Mouse (Mus musculus) neural tube, embryonic 12.5 days (tissue): ENCODE data around the gene Wfikkn2. TPM values are rescaled to one million over a fixed set of nuclear protein-coding genes. Genes with fewer than 3 reads are reported as not detected.
A peak's percentile ranks its signal among the peaks of the same experiment; 100 is the strongest.

ENCODE experiments used
- ATAC-seq: fragments of 200-750 bp; cut with Nextera tagmentation; 2 replicates; pipeline ENCODE4 v1.8.0; 2017; ENCODE audit warnings: low read depth, mild to moderate bottlenecking, moderate TSS enrichment, moderate library complexity; ENCODE audit not compliant: low FRiP score
- H3K27ac ChIP-seq: fragments of 300-500 bp; sonication (generic); 2 replicates; pipeline ENCODE4 v1.5.1; 2016
- H3K27me3 ChIP-seq: fragments of 300-500 bp; sonication (generic); replicated peaks from 2 replicates; pipeline ENCODE4 v1.6.1; 2016; ENCODE audit warnings: mild to moderate bottlenecking
- H3K36me3 ChIP-seq: fragments of 300-500 bp; sonication (generic); 2 replicates; pipeline ENCODE4 v1.6.1; 2016; ENCODE audit warnings: mild to moderate bottlenecking
- H3K4me1 ChIP-seq: fragments of 300-500 bp; sonication (generic); 2 replicates; pipeline ENCODE4 v1.6.1; 2016
- H3K4me2 ChIP-seq: fragments of 300-500 bp; sonication (generic); replicated peaks from 2 replicates; pipeline ENCODE4 v1.6.1; 2016; ENCODE audit warnings: mild to moderate bottlenecking
- H3K4me3 ChIP-seq: fragments of 300-500 bp; sonication (generic); 2 replicates; pipeline ENCODE4 v1.5.1; 2016
- H3K9ac ChIP-seq: fragments of 300-500 bp; sonication (generic); 2 replicates; pipeline ENCODE4 v1.6.1; 2016; ENCODE audit warnings: mild to moderate bottlenecking
- H3K9me3 ChIP-seq: fragments of 300-500 bp; sonication (generic); 2 replicates; pipeline ENCODE4 v1.6.1; 2016; ENCODE audit warnings: mild to moderate bottlenecking
- WGBS: fragments of 180-500 bp; shearing (Covaris S2); methylation state at CpG from one replicate; pipeline ENCODE4 v1.1.7; 2016; 5-methylcytosine and 5-hydroxymethylcytosine counted together
- polyA plus RNA-seq: library from polyadenylated mRNA; unstranded; fragments of >200 nt; fragmentation: Nextera tagmentation; extraction: Ambion mirVana; gene quantifications from 2 replicates; pipeline ENCODE4 v1.2.1, GENCODE M21; 2016

Gene Wfikkn2
- polyA plus RNA-seq, result 3.3 and 3.7 TPM in 2 replicates

DNA sequence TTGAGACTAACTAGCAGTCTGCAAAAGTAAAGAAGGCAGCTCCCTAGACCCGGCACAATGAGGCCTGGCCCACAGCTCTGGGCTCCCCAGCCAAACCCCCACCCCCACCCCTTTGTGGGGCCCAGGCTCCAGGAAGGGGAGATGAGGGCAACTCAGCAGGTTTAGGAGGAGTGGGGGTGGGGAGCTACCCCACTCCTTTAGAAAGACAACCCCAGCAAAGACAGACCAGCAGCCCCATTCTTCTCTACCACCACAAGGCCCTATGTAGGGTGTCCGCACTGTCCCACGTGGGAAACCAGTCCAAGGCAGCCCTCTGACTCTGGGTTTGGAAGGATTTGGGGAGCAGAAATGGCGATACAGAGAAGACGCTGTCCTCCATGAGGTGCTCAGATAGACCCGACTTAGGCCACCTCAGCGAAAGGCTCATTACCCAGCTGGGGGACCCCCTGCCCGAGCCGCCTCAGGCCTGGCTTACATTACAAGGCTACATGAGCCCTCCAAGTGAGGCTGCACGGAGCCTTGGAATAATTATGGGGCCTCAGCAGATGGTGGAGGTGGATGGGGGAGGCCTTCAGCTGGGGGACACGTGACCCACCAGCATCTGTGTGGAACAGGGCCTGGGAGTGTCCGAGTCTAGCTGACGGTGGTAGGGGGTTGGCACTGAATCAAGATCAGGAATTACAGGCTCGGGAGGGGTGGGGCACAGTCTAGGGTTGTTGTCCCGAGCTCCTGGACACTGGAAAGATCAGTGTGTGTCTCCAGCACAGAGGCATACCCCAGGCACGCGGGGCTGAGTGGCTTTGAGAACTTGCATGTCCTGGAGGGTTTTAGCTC lies at the start of gene Wfikkn2:
TSS of gene Wfikkn2 (minus strand) at position 51 of the 834 bp plus-strand sequence.
- H3K4me2 ChIP-seq, result 0 out of 2 replicates have a peak within 1 kb of the TSS, but pooled peaks have one; percentile 20
- 0 out of 2 replicates have a peak, but pooled peaks cover 4% of the 10 kb centered on the region for H3K27me3 ChIP-seq
- no peak within 1 kb of the TSS for H3K4me3 ChIP-seq
- H3K36me3 ChIP-seq, result no peaks in the 10 kb centered on the region
- peak; percentile 62 for ATAC-seq
- 48% methylated on average over 17 of the region's 17 CpGs for WGBS
- H3K9ac ChIP-seq, result no peak within 1 kb of the TSS
- H3K4me1 ChIP-seq, result peaks cover 30% of the 10 kb centered on the region
- H3K9me3 ChIP-seq, result no peaks in the 10 kb centered on the region
- peak within 1 kb of the TSS; percentile 33 for H3K27ac ChIP-seq

- Histone ChIP-seq H3K4me3 (no peak overlapping the region), H3K27me3 (no peaks in the 10 kb centered on the region), H3K4me2 (no peak overlapping the region), H3K9me3 (no peaks in the 10 kb centered on the region), H3K27ac (no peak overlapping the region), H3K9ac (no peak overlapping the region), H3K36me3 (peaks cover 84% of the 10 kb centered on the region), H3K4me1 (0 out of 2 replicates have a peak, but pooled peaks cover 3% of the 10 kb centered on the region)
- no peak for ATAC-seq
- WGBS, result 61% methylated on average over 9 of the region's 9 CpGs
Measured at GRCm38 (mm10) chr11:94294996-94295845, 49.4 kb upstream of the Wfikkn2 start.

DNA sequence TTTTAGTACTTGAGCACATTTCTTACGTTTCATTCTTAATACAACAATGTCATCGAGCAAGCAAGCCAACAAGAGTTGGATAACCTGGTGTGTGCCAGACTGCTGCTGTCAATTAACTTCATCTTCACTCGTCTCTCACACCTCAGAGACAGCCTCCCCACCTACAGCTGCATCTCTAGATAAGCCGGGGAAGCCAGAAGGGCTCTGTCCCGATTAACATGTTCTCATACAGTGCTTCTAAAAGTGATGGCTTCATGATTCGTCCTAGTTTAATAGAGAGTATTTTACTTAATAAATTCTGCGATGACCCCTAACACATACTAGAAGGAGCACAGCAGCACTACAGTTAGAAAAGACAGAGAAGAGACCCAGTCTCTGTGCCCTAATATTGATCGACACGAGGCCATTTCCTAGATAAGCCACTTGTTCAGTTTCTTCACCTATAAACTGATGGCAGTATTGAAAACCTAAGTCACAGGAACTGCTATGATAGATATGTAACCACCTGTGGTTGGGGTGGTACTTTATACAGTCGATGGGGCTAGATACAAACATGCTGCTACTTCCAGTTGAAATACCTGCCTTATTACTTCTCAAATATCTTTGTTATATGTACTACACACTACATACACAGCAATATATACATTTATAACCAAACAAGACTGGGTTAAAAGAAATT lies 44.4 kb upstream of the Wfikkn2 start:
- no peak overlapping the region for H3K4me3 ChIP-seq
- H3K4me1 ChIP-seq, result no peaks in the 10 kb centered on the region
- WGBS, result 93% methylated on average over 10 of the region's 10 CpGs
- no peaks in the 10 kb centered on the region for H3K27me3 ChIP-seq
- H3K27ac ChIP-seq, result no peak overlapping the region
- no peak for ATAC-seq
- no peak overlapping the region for H3K4me2 ChIP-seq
- peaks cover 85% of the 10 kb centered on the region for H3K36me3 ChIP-seq
- H3K9ac ChIP-seq, result no peak overlapping the region
- H3K9me3 ChIP-seq, result no peaks in the 10 kb centered on the region

GRCm38 (mm10) chr11:94287105-94287504 lies 41.3 kb upstream of the Wfikkn2 start:
- Histone ChIP-seq H3K27me3 (no peaks in the 10 kb centered on the region), H3K27ac (no peak overlapping the region), H3K9ac (no peak overlapping the region), H3K36me3 (peaks cover 78% of the 10 kb centered on the region), H3K9me3 (no peaks in the 10 kb centered on the region), H3K4me3 (no peak overlapping the region), H3K4me1 (no peaks in the 10 kb centered on the region), H3K4me2 (no peak overlapping the region)
- 94% methylated on average over 5 of the region's 5 CpGs for WGBS
- no peak for ATAC-seq

DNA sequence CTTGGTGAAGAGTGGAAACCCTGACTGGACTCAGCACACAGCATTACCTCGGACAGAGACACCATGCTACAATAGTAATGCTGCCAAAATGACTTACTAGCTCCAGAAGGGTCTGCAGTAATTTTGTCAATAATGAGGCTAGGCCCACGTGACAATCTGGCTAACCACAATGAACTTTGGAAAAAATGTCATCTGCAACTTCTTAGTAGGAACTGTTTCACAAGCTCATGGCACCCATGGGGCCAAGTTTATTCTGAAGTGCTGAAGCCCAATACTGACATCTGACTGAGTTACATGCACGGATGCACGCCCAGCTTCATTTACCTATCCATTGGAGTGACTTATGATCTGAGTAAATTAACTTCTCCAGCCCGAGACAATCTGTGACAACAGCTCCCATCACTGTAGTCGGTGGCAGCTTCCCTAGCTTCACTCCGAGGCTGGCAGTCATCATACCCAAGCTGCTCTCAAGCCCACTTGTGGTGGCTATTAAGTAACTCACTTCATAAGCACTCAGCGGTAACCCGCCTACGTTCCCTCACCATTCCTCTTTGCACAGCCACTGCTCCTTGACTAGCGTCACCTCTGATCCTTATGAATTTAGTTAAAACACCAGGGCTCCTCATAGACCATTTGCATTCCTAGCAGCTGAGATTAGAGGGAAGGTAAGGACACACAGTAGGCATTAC lies 40.2 kb upstream of the Wfikkn2 start:
- H3K4me3 ChIP-seq, result no peak overlapping the region
- ATAC-seq, result no peak
- no peaks in the 10 kb centered on the region for H3K27me3 ChIP-seq
- no peaks in the 10 kb centered on the region for H3K9me3 ChIP-seq
- no peak overlapping the region for H3K4me2 ChIP-seq
- no peaks in the 10 kb centered on the region for H3K4me1 ChIP-seq
- peaks cover 70% of the 10 kb centered on the region for H3K36me3 ChIP-seq
- WGBS, result 89% methylated on average over 11 of the region's 11 CpGs
- H3K27ac ChIP-seq, result no peak overlapping the region
- no peak overlapping the region for H3K9ac ChIP-seq

- H3K27me3 ChIP-seq, result no peaks in the 10 kb centered on the region
- no peaks in the 10 kb centered on the region for H3K9me3 ChIP-seq
- no peaks in the 10 kb centered on the region for H3K4me1 ChIP-seq
- H3K36me3 ChIP-seq, result peaks cover 48% of the 10 kb centered on the region
- H3K4me2 ChIP-seq, result no peak overlapping the region
- no peak overlapping the region for H3K9ac ChIP-seq
- no peak overlapping the region for H3K4me3 ChIP-seq
- ATAC-seq, result no peak
- 93% methylated on average over 6 of the region's 6 CpGs for WGBS
- no peak overlapping the region for H3K27ac ChIP-seq
Measured at GRCm38 (mm10) chr11:94283536-94284099, 37.8 kb upstream of the Wfikkn2 start.

DNA sequence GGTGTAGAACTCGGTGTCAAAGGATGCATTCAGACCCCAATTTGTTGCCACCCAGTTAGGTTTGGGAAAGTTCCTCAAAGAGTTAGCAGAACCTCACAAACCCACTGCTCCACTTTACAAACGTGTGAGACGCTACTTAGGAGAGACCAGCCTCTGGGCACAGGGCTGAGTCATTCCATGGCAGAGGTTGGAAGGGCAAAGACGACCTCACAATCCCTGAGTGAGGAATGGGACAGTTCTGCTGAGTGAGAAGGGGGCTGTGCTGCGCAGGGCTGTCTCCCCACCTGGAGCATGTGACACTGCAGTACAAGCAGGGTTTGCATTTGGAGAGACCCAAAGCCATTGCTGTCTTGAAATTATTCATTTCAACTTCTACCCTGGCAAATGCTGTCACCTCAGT lies 36.5 kb upstream of the Wfikkn2 start:
- ATAC-seq, result no peak
- Histone ChIP-seq H3K27ac (no peak overlapping the region), H3K4me3 (no peak overlapping the region), H3K4me1 (no peaks in the 10 kb centered on the region), H3K9me3 (no peaks in the 10 kb centered on the region), H3K27me3 (no peaks in the 10 kb centered on the region), H3K4me2 (no peak overlapping the region), H3K9ac (no peak overlapping the region), H3K36me3 (peaks cover 36% of the 10 kb centered on the region)
- 71% methylated on average over 5 of the region's 5 CpGs for WGBS

GRCm38 (mm10) chr11:94281199-94282181 lies 35.7 kb upstream of the Wfikkn2 start, which contains the start of gene Gm21885:
Gene Gm21885 (plus strand): TSS chr11:94281873.
- no peak within 1 kb of the TSS for H3K27ac ChIP-seq
- peaks cover 29% of the 10 kb centered on the region for H3K36me3 ChIP-seq
- H3K9ac ChIP-seq, result no peak within 1 kb of the TSS
- H3K9me3 ChIP-seq, result no peaks in the 10 kb centered on the region
- H3K27me3 ChIP-seq, result no peaks in the 10 kb centered on the region
- no peak within 1 kb of the TSS for H3K4me3 ChIP-seq
- no peak within 1 kb of the TSS for H3K4me2 ChIP-seq
- ATAC-seq, result no peak
- H3K4me1 ChIP-seq, result peaks cover 4% of the 10 kb centered on the region; the same call in 1 of the 2 replicates
- WGBS, result 88% methylated on average over 11 of the region's 11 CpGs

- peak; percentile 55; the same call in 1 of the 2 replicates for ATAC-seq
- Histone ChIP-seq H3K4me3 (peak overlapping the region; percentile 20), H3K4me1 (peaks cover 4% of the 10 kb centered on the region; the same call in 1 of the 2 replicates), H3K4me2 (peak overlapping the region; percentile 59), H3K36me3 (no peaks in the 10 kb centered on the region), H3K27ac (no peak overlapping the region), H3K27me3 (no peaks in the 10 kb centered on the region), H3K9me3 (no peaks in the 10 kb centered on the region), H3K9ac (peak overlapping the region; percentile 38; the same call in 1 of the 2 replicates)
- 9% methylated on average over 20 of the region's 20 CpGs for WGBS
Measured at GRCm38 (mm10) chr11:94276869-94277337, 31.1 kb upstream of the Wfikkn2 start.

GRCm38 (mm10) chr11:94275686-94276085 lies 29.9 kb upstream of the Wfikkn2 start:
- Histone ChIP-seq H3K9ac (no peak overlapping the region), H3K36me3 (no peaks in the 10 kb centered on the region), H3K4me1 (peaks cover 4% of the 10 kb centered on the region; the same call in 1 of the 2 replicates), H3K27me3 (no peaks in the 10 kb centered on the region), H3K9me3 (no peaks in the 10 kb centered on the region), H3K4me3 (no peak overlapping the region), H3K4me2 (no peak overlapping the region), H3K27ac (no peak overlapping the region)
- no peak for ATAC-seq
- 94% methylated on average over 2 of the region's 2 CpGs for WGBS
